ENCODE assay signal across 26 mouse cellular contexts in genomic region chr19:33097691-33098090, GRCm38 (mm10).
DNase-seq lines count a peak whose midpoint lies in the region; ATAC-seq and TF ChIP-seq lines count a peak whose summit lies in the region.
"Had no signal": no experiment of that assay in that cellular context is flagged by ENCODE, and none has a peak within 500 bp of the region (broad histone marks: within the 10 kb centered on the region; RNA-seq: fewer than 3 reads in every experiment).

No protein-coding gene starts in this region.

- H3K4me3 ChIP-seq in intestine, embryonic 14.5 days (ENCODE audit: low read depth, low read length), result no peak overlapping the region
- no peak overlapping the region for H3K4me3 ChIP-seq in intestine, embryonic 16.5 days (ENCODE audit: low read length)
- no peak overlapping the region for H3K4me3 ChIP-seq in liver, postnatal 0 days (ENCODE audit: low read depth, low read length)
- no peak overlapping the region for H3K4me3 ChIP-seq in midbrain, embryonic 11.5 days (ENCODE audit: low read depth, low read length)
- H3K4me3 ChIP-seq in midbrain, embryonic 16.5 days (ENCODE audit: low read depth, low read length), result no peak overlapping the region
- H3K4me3 ChIP-seq: embryonic facial prominence, embryonic 13.5 days; embryonic facial prominence, embryonic 15.5 days; erythroblast, embryonic 14.5 days; forebrain, embryonic 10.5 days; forebrain, embryonic 12.5 days had no signal

- ATAC-seq in intestine, embryonic 14.5 days (replicated peaks; ENCODE audit: low FRiP score, low TSS enrichment, low read depth), result no peak
- no peak for ATAC-seq in intestine, embryonic 16.5 days
- ATAC-seq in liver, postnatal 0 days, result no peak
- no peak for ATAC-seq in midbrain, embryonic 11.5 days (ENCODE audit: low FRiP score)
- ATAC-seq in midbrain, embryonic 16.5 days, result no peak
- ATAC-seq: activated CD4-positive, CD25-positive, alpha-beta regulatory T cell, adult 4 months; CD4-positive, CD25-positive, alpha-beta regulatory T cell, adult 4 months; forebrain, embryonic 14.5 days; forebrain, embryonic 16.5 days; Patski had no signal

- TF ChIP-seq EP300 in liver, postnatal 0 days (IDR thresholded peaks at IDR 0.05; ENCODE audit: low read depth), result no peak

- WGBS in intestine, embryonic 14.5 days, result 59% methylated on average over 3 of the region's 3 CpGs
- 40% methylated on average over 3 of the region's 3 CpGs for WGBS in intestine, embryonic 16.5 days
- WGBS in liver, postnatal 0 days (ENCODE audit: insufficient replicate concordance), result 54% methylated on average over 3 of the region's 3 CpGs
- WGBS in midbrain, embryonic 11.5 days, result 28% methylated on average over 3 of the region's 3 CpGs
- 43% methylated on average over 3 of the region's 3 CpGs for WGBS in midbrain, embryonic 16.5 days

- H3K9ac ChIP-seq in intestine, embryonic 14.5 days (ENCODE audit: low read length), result no peak overlapping the region
- H3K9ac ChIP-seq in intestine, embryonic 16.5 days (ENCODE audit: low read depth, low read length), result no peak overlapping the region
- H3K9ac ChIP-seq in liver, postnatal 0 days (replicated peaks), result no peak overlapping the region
- H3K9ac ChIP-seq in midbrain, embryonic 11.5 days (ENCODE audit: low read length), result no peak overlapping the region
- no peak overlapping the region for H3K9ac ChIP-seq in midbrain, embryonic 16.5 days (ENCODE audit: low read depth, low read length)
- H3K9ac ChIP-seq: embryonic facial prominence, embryonic 13.5 days; embryonic facial prominence, embryonic 15.5 days; forebrain, embryonic 12.5 days had no signal

- H3K27me3 ChIP-seq in intestine, embryonic 14.5 days (replicated peaks; ENCODE audit: control insufficient read depth, insufficient read depth, low read length), result no peaks in the 10 kb centered on the region
- no peaks in the 10 kb centered on the region for H3K27me3 ChIP-seq in intestine, embryonic 16.5 days (replicated peaks; ENCODE audit: control insufficient read depth, insufficient read depth, low read length)
- H3K27me3 ChIP-seq in liver, postnatal 0 days (ENCODE audit: insufficient read depth, low read length), result no peaks in the 10 kb centered on the region
- no peaks in the 10 kb centered on the region; the same call in 1 of the 2 replicates for H3K27me3 ChIP-seq in midbrain, embryonic 11.5 days (ENCODE audit: control insufficient read depth, insufficient read depth, low read length)
- H3K27me3 ChIP-seq in midbrain, embryonic 16.5 days (ENCODE audit: control insufficient read depth, insufficient read depth, low read depth, low read length), result no peaks in the 10 kb centered on the region
- H3K27me3 ChIP-seq: embryonic facial prominence, embryonic 13.5 days; embryonic facial prominence, embryonic 15.5 days; forebrain, embryonic 12.5 days; Patski had no signal

- H3K9me3 ChIP-seq in intestine, embryonic 14.5 days (ENCODE audit: control insufficient read depth, low read length), result no peaks in the 10 kb centered on the region
- H3K9me3 ChIP-seq in intestine, embryonic 16.5 days (ENCODE audit: control insufficient read depth, low read length), result no peaks in the 10 kb centered on the region
- no peaks in the 10 kb centered on the region for H3K9me3 ChIP-seq in liver, postnatal 0 days (ENCODE audit: low read length)
- no peaks in the 10 kb centered on the region for H3K9me3 ChIP-seq in midbrain, embryonic 11.5 days (ENCODE audit: control insufficient read depth, low read length)
- no peaks in the 10 kb centered on the region for H3K9me3 ChIP-seq in midbrain, embryonic 16.5 days (replicated peaks; ENCODE audit: control insufficient read depth, low read length, poor library complexity, severe bottlenecking)
- H3K9me3 ChIP-seq: embryonic facial prominence, embryonic 13.5 days; embryonic facial prominence, embryonic 15.5 days; forebrain, embryonic 10.5 days; forebrain, embryonic 12.5 days; G1E had no signal

- H3K4me1 ChIP-seq in intestine, embryonic 14.5 days (replicated peaks; ENCODE audit: control insufficient read depth, insufficient read depth, low read length), result peaks cover 11% of the 10 kb centered on the region; the same call in 1 of the 2 replicates
- peaks cover 7% of the 10 kb centered on the region for H3K4me1 ChIP-seq in intestine, embryonic 16.5 days (ENCODE audit: control insufficient read depth, insufficient read depth, low read length)
- H3K4me1 ChIP-seq in liver, postnatal 0 days (ENCODE audit: insufficient read depth), result peaks cover 24% of the 10 kb centered on the region
- peaks cover 27% of the 10 kb centered on the region for H3K4me1 ChIP-seq in midbrain, embryonic 11.5 days (ENCODE audit: control insufficient read depth, insufficient read depth, low read length)
- H3K4me1 ChIP-seq in midbrain, embryonic 16.5 days (ENCODE audit: control insufficient read depth, insufficient read depth, low read length), result peaks cover 6% of the 10 kb centered on the region; the same call in 1 of the 2 replicates

- no peak overlapping the region for H3K27ac ChIP-seq in intestine, embryonic 14.5 days (ENCODE audit: low read depth)
- no peak overlapping the region for H3K27ac ChIP-seq in intestine, embryonic 16.5 days (ENCODE audit: low read length)
- peak overlapping the region; percentile 34; the same call in 1 of the 2 replicates for H3K27ac ChIP-seq in liver, postnatal 0 days (ENCODE audit: low read depth)
- no peak overlapping the region for H3K27ac ChIP-seq in midbrain, embryonic 11.5 days (ENCODE audit: low read depth, low read length)
- H3K27ac ChIP-seq in midbrain, embryonic 16.5 days (ENCODE audit: low read length), result no peak overlapping the region
- H3K27ac ChIP-seq: embryonic facial prominence, embryonic 13.5 days; embryonic facial prominence, embryonic 15.5 days; forebrain, embryonic 12.5 days had no signal

- H3K36me3 ChIP-seq in intestine, embryonic 14.5 days (ENCODE audit: control insufficient read depth, insufficient read depth, low read length), result no peaks in the 10 kb centered on the region
- no peaks in the 10 kb centered on the region for H3K36me3 ChIP-seq in intestine, embryonic 16.5 days (ENCODE audit: control insufficient read depth, insufficient read depth, low read length)
- H3K36me3 ChIP-seq in liver, postnatal 0 days (replicated peaks; ENCODE audit: insufficient read depth, low read length), result no peaks in the 10 kb centered on the region
- no peaks in the 10 kb centered on the region for H3K36me3 ChIP-seq in midbrain, embryonic 11.5 days (ENCODE audit: control insufficient read depth, insufficient read depth, low read length)
- no peaks in the 10 kb centered on the region for H3K36me3 ChIP-seq in midbrain, embryonic 16.5 days (ENCODE audit: control insufficient read depth, insufficient read depth, low read length)
- H3K36me3 ChIP-seq: embryonic facial prominence, embryonic 13.5 days; embryonic facial prominence, embryonic 15.5 days; forebrain, embryonic 10.5 days; forebrain, embryonic 12.5 days; G1E had no signal

- H3K4me2 ChIP-seq in intestine, embryonic 14.5 days (ENCODE audit: low read length), result no peak overlapping the region
- H3K4me2 ChIP-seq in intestine, embryonic 16.5 days (ENCODE audit: low read depth, low read length), result no peak overlapping the region
- no peak overlapping the region for H3K4me2 ChIP-seq in liver, postnatal 0 days (ENCODE audit: low read depth, low read length)
- H3K4me2 ChIP-seq in midbrain, embryonic 11.5 days, result no peak overlapping the region
- no peak overlapping the region for H3K4me2 ChIP-seq in midbrain, embryonic 16.5 days (ENCODE audit: low read length)
- H3K4me2 ChIP-seq: embryonic facial prominence, embryonic 13.5 days; embryonic facial prominence, embryonic 15.5 days; forebrain, embryonic 12.5 days had no signal

- DNase-seq in intestine, embryonic 14.5 days (ENCODE audit: low spot score), result peak; percentile 27
- no peak for DNase-seq in liver, postnatal 0 days
- DNase-seq in liver, result no peak
- DNase-seq in midbrain, embryonic 11.5 days (ENCODE audit: low spot score, missing footprints), result peak; percentile 82
- DNase-seq: adrenal gland, adult 8-10 months; adrenal gland, postnatal 14 days; adrenal gland, postnatal 36 days; B cell, adult 2 months; cerebellum, adult 11-12 months; cerebellum, adult 2 months; cerebellum, adult 9-10 months; cerebellum, postnatal 10 days; cerebellum, postnatal 25 days had no signal

- TF ChIP-seq CTCF in liver, postnatal 0 days (IDR thresholded peaks at IDR 0.05; ENCODE audit: low read depth), result no peak

Comparison
In these comparisons a context has a peak if more than half of its experiments do, and no peak if none do; other contexts are left out.
1. DNase-seq: peak in intestine, embryonic 14.5 days (single experiment) and midbrain, embryonic 11.5 days (single experiment); none in liver, postnatal 0 days (single experiment) and liver (single experiment).